Mouse (Mus musculus): ENCODE measurements around the gene Eif4ebp2.

DNA sequence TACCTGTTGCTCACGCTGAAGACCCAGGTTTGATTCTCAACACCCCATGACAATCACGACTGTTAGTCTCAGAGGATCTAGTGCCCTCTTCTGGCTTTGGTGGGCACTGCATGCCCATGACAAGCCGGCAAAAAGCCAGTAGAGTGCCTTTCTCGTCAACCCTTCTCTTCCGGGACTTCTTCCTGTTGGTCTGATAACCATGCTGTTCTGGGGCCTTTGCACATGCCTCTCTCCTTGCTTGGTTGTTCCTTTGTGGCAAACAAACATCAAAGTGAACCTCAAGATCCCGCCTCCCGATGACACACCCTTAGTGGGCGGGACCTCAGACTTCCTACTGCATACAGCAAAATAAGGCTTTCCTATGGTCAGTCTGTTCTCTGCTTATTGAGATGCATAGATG, 13.8 kb upstream of the Eif4ebp2 start:
- TF ChIP-seq POLR2A (IDR thresholded peaks at IDR 0.05; ENCODE audit: low read depth, low read length) (no peak), CTCF (IDR thresholded peaks at IDR 0.05; ENCODE audit: extremely low read depth, insufficient read depth, insufficient read length, insufficient replicate concordance) (peak; percentile 4; the same call in 1 of the 2 replicates)

Measured in spleen, adult 2 months (tissue).